Mouse (Mus musculus): ENCODE results near the gene Npm3.

DNA sequence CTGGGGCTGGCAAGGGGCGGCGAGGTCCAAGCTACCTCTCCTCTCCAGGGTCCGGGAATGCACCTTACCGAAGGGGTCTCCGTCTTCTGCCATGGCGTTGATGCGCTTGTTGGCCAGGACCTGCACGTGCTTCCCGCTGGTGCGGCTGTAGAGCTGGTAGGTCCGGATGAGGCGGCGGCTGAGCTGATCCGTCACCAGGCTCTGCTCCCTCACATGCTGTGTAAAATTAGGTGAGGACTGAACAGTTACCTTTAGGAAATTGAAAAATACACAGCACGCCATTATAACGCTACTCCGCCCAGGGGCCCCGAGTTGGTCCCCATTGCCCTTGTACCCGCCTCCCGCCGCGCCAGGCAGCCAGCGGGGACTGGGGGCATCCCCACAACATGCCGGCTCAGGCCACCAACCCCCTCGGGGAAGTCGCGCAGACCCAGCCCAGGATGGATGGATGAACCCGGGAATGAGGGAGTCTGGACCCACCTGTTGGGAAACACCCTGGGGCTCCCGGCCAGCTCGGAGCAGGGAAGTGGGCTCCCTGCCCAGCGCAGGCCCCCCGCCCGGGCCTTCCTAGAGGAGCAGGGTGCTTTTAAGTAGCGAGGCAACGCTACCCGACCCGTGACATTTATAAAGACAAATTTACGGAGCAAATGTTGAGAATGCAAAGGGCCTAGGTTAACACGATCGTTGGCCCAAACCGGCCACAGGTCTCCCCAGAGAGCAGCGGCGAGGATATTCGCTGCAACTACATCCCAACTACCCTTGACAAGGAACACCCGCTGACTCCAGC lies 7.8 kb downstream of the Npm3 start:
- no peak for TF ChIP-seq CTCF (IDR thresholded peaks at IDR 0.05; ENCODE audit: low read depth)
- no peak for TF ChIP-seq EP300 (IDR thresholded peaks at IDR 0.05; ENCODE audit: low read depth)

Measured in liver, embryonic 14.5 days (tissue).